Comparison of ENCODE assay signal across 8 mouse cellular contexts in genomic region chr15:78934784-78935320, GRCm38 (mm10). TPM values are rescaled to one million over a fixed set of nuclear protein-coding genes. Genes with fewer than 3 reads are reported as not detected.
DNase-seq lines count a peak whose midpoint lies in the region; ATAC-seq and TF ChIP-seq lines count a peak whose summit lies in the region.

Gene Nol12, plus strand, starts transcription at chr15:78934933.

- peaks cover 5% of the 10 kb centered on the region; the same call in 1 of the 2 replicates for H3K4me1 ChIP-seq in hindbrain, postnatal 0 days (ENCODE audit: insufficient read depth, low read length)
- H3K4me1 ChIP-seq in megakaryocyte, embryonic 14.5 days, result peaks cover 61% of the 10 kb centered on the region

- peak; percentile 95 for DNase-seq in ZHBTc4 (ENCODE audit: low read depth, low spot score)
- DNase-seq in cerebellum, postnatal 4 days (ENCODE audit: low spot score in 2 of 2), result peak; percentile 61 to 83
- DNase-seq in gastrocnemius, adult 2 months, result peak; percentile 84
- DNase-seq in hindbrain, postnatal 0 days (ENCODE audit: low spot score), result peak; percentile 96
- peak; percentile 85 for DNase-seq in left cerebral cortex, adult 2 months (ENCODE audit: extremely low spot score in 1 of 2, low spot score in 2 of 2)
- DNase-seq in right cerebral cortex, postnatal 10 days (ENCODE audit: low spot score in 2 of 2), result peak; percentile 91 to 93
- peak; percentile 75 to 79 for DNase-seq in urinary bladder, postnatal 4 days (ENCODE audit: low spot score in 2 of 2)

- H3K36me3 ChIP-seq in hindbrain, postnatal 0 days (ENCODE audit: insufficient read depth, low read length), result peaks cover 25% of the 10 kb centered on the region
- H3K36me3 ChIP-seq in megakaryocyte, embryonic 14.5 days (replicated peaks; ENCODE audit: low read length), result peaks cover 44% of the 10 kb centered on the region

- peak within 1 kb of the TSS; percentile 94 for H3K27ac ChIP-seq in gastrocnemius, adult 2 months
- H3K27ac ChIP-seq in hindbrain, postnatal 0 days, result peak within 1 kb of the TSS; percentile 75
- H3K27ac ChIP-seq in left cerebral cortex, adult 2 months, result peak within 1 kb of the TSS; percentile 92

- under 1% methylated on average over 42 of the region's 42 CpGs for WGBS in hindbrain, postnatal 0 days

- H3K4me2 ChIP-seq in hindbrain, postnatal 0 days (ENCODE audit: low read depth, low read length), result peak within 1 kb of the TSS; percentile 84

- H3K4me3 ChIP-seq in gastrocnemius, adult 2 months, result peak within 1 kb of the TSS; percentile 95
- H3K4me3 ChIP-seq in hindbrain, postnatal 0 days (ENCODE audit: low read length), result peak within 1 kb of the TSS; percentile 78
- H3K4me3 ChIP-seq in left cerebral cortex, adult 2 months, result peak within 1 kb of the TSS; percentile 87
- peak within 1 kb of the TSS; percentile 98 for H3K4me3 ChIP-seq in megakaryocyte, embryonic 14.5 days (replicated peaks)

- peak; percentile 91 for ATAC-seq in hindbrain, postnatal 0 days

- TF ChIP-seq CTCF in gastrocnemius, adult 2 months (IDR thresholded peaks at IDR 0.05), result no peak
- TF ChIP-seq CTCF in hindbrain, postnatal 0 days (IDR thresholded peaks at IDR 0.05; ENCODE audit: low read depth), result no peak; the same call in 1 of the 2 replicates
- TF ChIP-seq CTCF in left cerebral cortex, adult 2 months (IDR thresholded peaks at IDR 0.05), result peak; percentile 28

- intact Hi-C loops in gastrocnemius, adult 2 months (cut with DNase I), result no loop called here
- intact Hi-C loops in left cerebral cortex, adult 2 months (cut with DNase I), result no loop called here

- no peaks in the 10 kb centered on the region for H3K9me3 ChIP-seq in hindbrain, postnatal 0 days (ENCODE audit: low read length)
- H3K9me3 ChIP-seq in megakaryocyte, embryonic 14.5 days, result no peaks in the 10 kb centered on the region

- H3K27me3 ChIP-seq in hindbrain, postnatal 0 days (ENCODE audit: insufficient read depth, low read length), result no peaks in the 10 kb centered on the region
- H3K27me3 ChIP-seq in megakaryocyte, embryonic 14.5 days (replicated peaks), result no peaks in the 10 kb centered on the region

- H3K9ac ChIP-seq in hindbrain, postnatal 0 days (replicated peaks; ENCODE audit: low read length), result peak within 1 kb of the TSS; percentile 58

RNA-seq across cellular contexts. Expression of gene Nol12, which starts in this region (rescaled TPM):
- total RNA-seq in gastrocnemius, adult 2 months (2021), result 10 to 100 TPM; 20.6 to 22.3 TPM
- 4.7 and 8.8 TPM in 2 replicates for total RNA-seq in hindbrain, postnatal 0 days (2014; rRNA removed)
- 54.8 and 56.4 TPM in 2 replicates for polyA plus RNA-seq in hindbrain, postnatal 0 days (2015; fragmentation: Nextera tagmentation; extraction: Ambion mirVana)
- 10 to 100 TPM; 36.2 to 38.8 TPM for total RNA-seq in left cerebral cortex, adult 2 months (2021)
- polyA plus RNA-seq in megakaryocyte, embryonic 14.5 days (2012; ENCODE audit: insufficient read depth, low replicate concordance), result 16.3 and 19.1 TPM in 2 replicates

Comparison
In these comparisons a context has a peak if more than half of its experiments do, and no peak if none do; other contexts are left out.
1. Peak in every context shown above with its lines: DNase-seq, ATAC-seq, H3K4me3 ChIP-seq and H3K27ac ChIP-seq.